Mouse (Mus musculus) CH12.LX (cell line): Measurements from ENCODE around the gene Eif2ak3. TPM values are rescaled to one million over a fixed set of nuclear protein-coding genes. Genes with fewer than 3 reads are reported as not detected.

Source experiments
- DNase-seq: peaks from one replicate; pipeline ENCODE4 v3.0.0-alpha.2; 2013; ENCODE audit errors: extremely low read depth
- H3K27ac ChIP-seq: 2 replicates; pipeline ENCODE4 v1.5.1; 2012; ENCODE audit warnings: low read depth, mild to moderate bottlenecking, control low read depth, moderate library complexity; ENCODE audit not compliant: insufficient read depth
- H3K27me3 ChIP-seq: replicated peaks from 2 replicates; pipeline ENCODE3; 2012; ENCODE audit warnings: inconsistent platforms
- H3K36me3 ChIP-seq, 2 experiments: replicated peaks in 1 of 2; 2 replicates each; pipeline versions ENCODE3 to v1.6.1; 2012; ENCODE audit warnings: inconsistent platforms in 1 of 2, low read length in 1 of 2, mild to moderate bottlenecking in 1 of 2, mixed read lengths in 1 of 2, moderate library complexity in 1 of 2; ENCODE audit not compliant: control insufficient read depth in 1 of 2, insufficient read depth in 1 of 2
- H3K4me1 ChIP-seq, 2 experiments: 2 replicates each; pipeline ENCODE4 v1.6.1; 2012; ENCODE audit warnings: inconsistent platforms in 1 of 2, moderate library complexity in 1 of 2; ENCODE audit not compliant: insufficient read depth in 2 of 2, control insufficient read depth in 1 of 2
- H3K4me2 ChIP-seq: 2 replicates; pipeline ENCODE4 v1.6.1; 2012; ENCODE audit warnings: low read depth, mild to moderate bottlenecking, control low read depth; ENCODE audit not compliant: poor library complexity, insufficient read depth, severe bottlenecking
- H3K4me3 ChIP-seq, 3 experiments: fragments of 150-350 bp in 1 of 3; sonication (generic) in 1 of 3; replicated peaks in 1 of 3; 2 replicates each; pipeline versions ENCODE3 to v1.5.1; 2011 to 2012; ENCODE audit warnings: low read depth in 2 of 3, low read length in 2 of 3, mild to moderate bottlenecking in 2 of 3, moderate library complexity in 2 of 3, control low read depth in 1 of 3, improper control_type of control experiment in 1 of 3, inconsistent platforms in 1 of 3, mixed read lengths in 1 of 3; ENCODE audit not compliant: poor library complexity in 1 of 3
- H3K79me2 ChIP-seq: replicated peaks from 2 replicates; pipeline ENCODE4 v1.6.1; 2012; ENCODE audit warnings: mild to moderate bottlenecking, moderate library complexity; ENCODE audit not compliant: control insufficient read depth, poor library complexity, insufficient read depth, severe bottlenecking; ENCODE audit errors: extremely low read depth
- H3K9ac ChIP-seq: 2 replicates; pipeline ENCODE4 v1.6.1; 2012; ENCODE audit warnings: low read depth, mild to moderate bottlenecking, control low read depth, moderate library complexity; ENCODE audit not compliant: insufficient read depth
- H3K9me3 ChIP-seq: replicated peaks from 2 replicates; pipeline ENCODE3; 2012; ENCODE audit warnings: low read length, inconsistent platforms, mixed read lengths
- BHLHE40 ChIP-seq: IDR thresholded peaks from 2 replicates; pipeline ENCODE4 v1.6.1; 2011; ENCODE audit warnings: mild to moderate bottlenecking, low read depth, low read length, improper control_type of control experiment
- CHD2 ChIP-seq: IDR thresholded peaks from 2 replicates; pipeline ENCODE4 v1.6.1; 2011; ENCODE audit warnings: low read length, improper control_type of control experiment
- ELF1 ChIP-seq: IDR thresholded peaks from 2 replicates; pipeline ENCODE4 v1.6.1; 2014; ENCODE audit warnings: low read depth, mild to moderate bottlenecking, inconsistent platforms, low read length, improper control_type of control experiment
- EP300 ChIP-seq: IDR thresholded peaks from 2 replicates; pipeline ENCODE4 v1.6.1; 2011; ENCODE audit warnings: low read length, improper control_type of control experiment
- HCFC1 ChIP-seq: IDR thresholded peaks from 2 replicates; pipeline ENCODE4 v1.6.1; 2012; ENCODE audit warnings: low read depth, mild to moderate bottlenecking, inconsistent platforms, low read length, improper control_type of control experiment
- KAT2A ChIP-seq: IDR thresholded peaks from 2 replicates; pipeline ENCODE4 v1.6.1; 2012; ENCODE audit warnings: low read length, improper control_type of control experiment, inconsistent platforms; ENCODE audit not compliant: insufficient replicate concordance
- MAX ChIP-seq: IDR thresholded peaks from 2 replicates; pipeline ENCODE4 v1.6.1; 2011; ENCODE audit warnings: low read length, improper control_type of control experiment
- MAZ ChIP-seq: IDR thresholded peaks from 2 replicates; pipeline ENCODE4 v1.6.1; 2012; ENCODE audit warnings: low read depth, mild to moderate bottlenecking, inconsistent platforms, low read length, improper control_type of control experiment, moderate library complexity
- MEF2A ChIP-seq: IDR thresholded peaks from 2 replicates; pipeline ENCODE4 v1.6.1; 2014; ENCODE audit warnings: low read depth, mild to moderate bottlenecking, inconsistent platforms, low read length, improper control_type of control experiment, borderline replicate concordance
- MXI1 ChIP-seq: IDR thresholded peaks from 2 replicates; pipeline ENCODE4 v1.6.1; 2011; ENCODE audit warnings: mild to moderate bottlenecking, low read depth, low read length, improper control_type of control experiment
- NELFE ChIP-seq: IDR thresholded peaks from 2 replicates; pipeline ENCODE4 v1.6.1; 2011; ENCODE audit warnings: low read depth, low read length, improper control_type of control experiment
- NRF1 ChIP-seq: IDR thresholded peaks from 2 replicates; pipeline ENCODE4 v1.6.1; 2014; ENCODE audit warnings: low read depth, mild to moderate bottlenecking, inconsistent platforms, low read length, improper control_type of control experiment, moderate library complexity
- PAX5 ChIP-seq: IDR thresholded peaks from 2 replicates; pipeline ENCODE4 v1.6.1; 2012; ENCODE audit warnings: low read length, inconsistent platforms, mixed read lengths
- POLR2A ChIP-seq: IDR thresholded peaks from 2 replicates; pipeline ENCODE4 v1.6.1; 2011; ENCODE audit warnings: low read depth, mild to moderate bottlenecking, improper control_type of control experiment, low read length
- POLR2AphosphoS2 ChIP-seq: IDR thresholded peaks from 2 replicates; pipeline ENCODE4 v1.6.1; 2011; ENCODE audit warnings: low read depth, low read length, improper control_type of control experiment
- SIN3A ChIP-seq: IDR thresholded peaks from 2 replicates; pipeline ENCODE4 v1.6.1; 2012; ENCODE audit warnings: low read length, improper control_type of control experiment, inconsistent platforms
- SMC3 ChIP-seq: IDR thresholded peaks from 2 replicates; pipeline ENCODE4 v1.6.1; 2011; ENCODE audit warnings: low read depth, low read length, improper control_type of control experiment
- TCF12 ChIP-seq: IDR thresholded peaks from 2 replicates; pipeline ENCODE4 v1.6.1; 2014; ENCODE audit warnings: low read depth, mild to moderate bottlenecking, inconsistent platforms, low read length, improper control_type of control experiment
- UBTF ChIP-seq: IDR thresholded peaks from 2 replicates; pipeline ENCODE4 v1.6.1; 2012; ENCODE audit warnings: low read depth, mild to moderate bottlenecking, inconsistent platforms, low read length, improper control_type of control experiment, moderate library complexity
- ZC3H11A ChIP-seq: IDR thresholded peaks from 2 replicates; pipeline ENCODE4 v1.6.1; 2012; ENCODE audit warnings: low read depth, mild to moderate bottlenecking, inconsistent platforms, low read length, improper control_type of control experiment
- ZKSCAN1 ChIP-seq: IDR thresholded peaks from 2 replicates; pipeline ENCODE4 v1.6.1; 2012; ENCODE audit warnings: low read depth, inconsistent platforms, low read length, improper control_type of control experiment, borderline replicate concordance
- ZMIZ1 ChIP-seq: IDR thresholded peaks from 2 replicates; pipeline ENCODE4 v1.6.1; 2012; ENCODE audit warnings: low read depth, mild to moderate bottlenecking, inconsistent platforms, low read length, improper control_type of control experiment
- dilution Hi-C: fragments of 300-500 bp; cut with MboI; formaldehyde crosslinking; loops from 2 replicates; pipeline ENCODE4 v1.14.3; 2020; ENCODE audit warnings: low sequenced_read_pairs; ENCODE audit not compliant: extremely low pct_unique_long_range_greater_than_20kb, extremely low pct_ligation_motif_present
- in situ Hi-C: fragments of 300-500 bp; cut with MboI; formaldehyde crosslinking; loops from 3 replicates; pipeline ENCODE4 v1.14.3; 2019; ENCODE audit warnings: low sequenced_read_pairs, low pct_ligation_motif_present, low pct_unique_long_range_greater_than_20kb, mixed read lengths
- polyA plus RNA-seq: library from polyadenylated mRNA; unstranded; fragments of >175 nt; gene quantifications from 2 replicates; pipeline ENCODE4 v1.2.1, GENCODE M21; 2012; ENCODE audit warnings: low read depth; ENCODE audit not compliant: insufficient read length
- total RNA-seq, 2 experiments: library from RNA; depleted of rRNA; stranded (reverse); fragments of 300-350 nt in 1 of 2; fragments of >200 nt in 1 of 2; gene quantifications; 2 replicates each; pipeline ENCODE4 v1.2.3; 2012 to 2014

The Eif2ak3 gene
- total RNA-seq (2012; rRNA removed), result 38.9 and 39.5 TPM in 2 replicates
- 23.1 and 24.9 TPM in 2 replicates for total RNA-seq (2014; rRNA removed)
- polyA plus RNA-seq, result 21.2 and 26.2 TPM in 2 replicates

DNA sequence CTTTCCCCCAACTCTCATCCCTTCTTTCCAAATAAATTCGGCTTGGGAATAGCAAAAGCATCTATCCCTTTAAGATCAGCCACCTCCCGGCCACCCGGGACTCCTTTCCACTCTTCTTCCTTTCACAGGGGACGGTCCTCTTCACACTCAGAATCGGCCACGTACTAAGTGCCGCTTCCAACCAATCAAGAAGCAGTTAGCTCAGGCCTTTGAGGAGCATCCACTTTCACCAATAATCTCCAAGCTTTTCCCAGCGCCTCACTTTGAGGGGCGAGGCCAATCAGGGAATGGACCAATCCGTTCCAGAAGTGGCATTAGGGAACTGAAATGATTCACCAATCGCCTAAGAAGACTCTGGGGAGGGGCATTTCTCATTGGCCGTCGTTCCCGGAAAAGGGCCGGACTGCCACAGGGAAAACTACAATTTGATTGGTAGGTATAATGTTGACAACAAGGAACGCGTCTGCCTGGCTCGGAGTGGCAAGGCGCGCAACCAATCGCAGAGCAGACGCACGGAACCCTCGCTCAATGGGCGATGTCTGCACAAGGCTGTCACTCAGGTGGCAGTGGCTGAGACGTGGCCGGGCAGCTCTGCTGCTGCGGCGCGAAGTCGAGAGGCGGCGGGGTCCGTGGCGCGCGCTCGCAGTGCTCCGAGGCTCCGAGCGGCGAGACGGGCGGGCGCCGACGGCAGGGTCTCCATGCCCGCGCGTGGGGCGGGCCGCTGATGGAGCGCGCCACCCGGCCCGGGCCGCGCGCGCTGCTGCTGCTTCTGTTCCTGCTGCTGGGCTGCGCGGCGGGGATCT, at the start of gene Eif2ak3:
Gene Eif2ak3, plus strand, starts transcription at position 514 of the 803 bp plus-strand sequence.
- H3K27ac ChIP-seq, result peak within 1 kb of the TSS; percentile 67
- DNase-seq, result peak; percentile 100
- H3K9ac ChIP-seq, result peak within 1 kb of the TSS; percentile 98
- peaks cover 3 to 62% of the 10 kb centered on the region in 2 experiments; a peak in 3 of 4 replicates for H3K4me1 ChIP-seq
- H3K9me3 ChIP-seq, result no peaks in the 10 kb centered on the region
- no peak for TF ChIP-seq PAX5
- peak; percentile 83 for TF ChIP-seq HCFC1
- peak; percentile 76 for TF ChIP-seq TCF12
- peak; percentile 73 for TF ChIP-seq NELFE
- peak; percentile 87 for TF ChIP-seq MXI1
- TF ChIP-seq ZKSCAN1, result no peak
- TF ChIP-seq MAZ, result peak; percentile 15; the same call in 1 of the 2 replicates
- TF ChIP-seq SIN3A, result peak; percentile 94
- peak; percentile 80 for TF ChIP-seq KAT2A
- peak; percentile 77 for TF ChIP-seq POLR2A
- TF ChIP-seq NRF1, result peak; percentile 55
- TF ChIP-seq UBTF, result no peak
- TF ChIP-seq ELF1, result peak; percentile 98
- no peak for TF ChIP-seq BHLHE40
- peak; percentile 59; the same call in 1 of the 2 replicates for TF ChIP-seq POLR2AphosphoS2
- peak; percentile 98 for TF ChIP-seq CHD2
- TF ChIP-seq MAX, result peak; percentile 75; the same call in 1 of the 2 replicates
- no peak for TF ChIP-seq EP300
- TF ChIP-seq ZMIZ1, result peak; percentile 76
- TF ChIP-seq MEF2A, result peak; percentile 31; the same call in 1 of the 2 replicates
- TF ChIP-seq SMC3, result 0 out of 2 replicates have a peak, but pooled peaks have one; percentile 3
- no peak for TF ChIP-seq ZC3H11A
- TF ChIP-seq, all 38 proteins: peak for 16
- Histone ChIP-seq H3K27me3 (no peaks in the 10 kb centered on the region), H3K4me3 (peak within 1 kb of the TSS; percentile 97 to 99 (median 98)), H3K36me3 (peaks cover 0 to 7% of the 10 kb centered on the region in 2 experiments), H3K79me2 (peaks cover 42% of the 10 kb centered on the region), H3K4me2 (peak within 1 kb of the TSS; percentile 93)
- in situ Hi-C loops, result loop anchor here (5.0 kb wide), 1 partner anchor 33 kb away; no protein-coding TSS in a partner anchor
- dilution Hi-C loops, result no loop called here
